Mouse (Mus musculus) embryonic facial prominence, embryonic 10.5 days (tissue): Measurements from ENCODE around the gene Hint3. TPM values are rescaled to one million over a fixed set of nuclear protein-coding genes. Genes with fewer than 3 reads are reported as not detected.

ENCODE experiments used
- DNase-seq: peaks from one replicate; pipeline ENCODE4 v3.0.0-alpha.2; 2017; ENCODE audit warnings: low spot score
- H3K27ac ChIP-seq: fragments of 300-500 bp; sonication (generic); replicated peaks from 2 replicates; pipeline ENCODE4 v1.5.1; 2016; ENCODE audit warnings: mild to moderate bottlenecking
- H3K27me3 ChIP-seq: fragments of 300-500 bp; sonication (generic); replicated peaks from 2 replicates; pipeline ENCODE4 v1.6.1; 2016; ENCODE audit warnings: low read depth, mild to moderate bottlenecking; ENCODE audit not compliant: poor library complexity, severe bottlenecking
- H3K36me3 ChIP-seq: fragments of 300-500 bp; sonication (generic); replicated peaks from 2 replicates; pipeline ENCODE4 v1.6.1; 2016; ENCODE audit warnings: mild to moderate bottlenecking, moderate library complexity
- H3K4me1 ChIP-seq: fragments of 300-500 bp; sonication (generic); 2 replicates; pipeline ENCODE4 v1.6.1; 2016
- H3K4me3 ChIP-seq: fragments of 300-500 bp; sonication (generic); 2 replicates; pipeline ENCODE4 v1.5.1; 2016; ENCODE audit warnings: mild to moderate bottlenecking, moderate library complexity
- H3K9me3 ChIP-seq: fragments of 300-500 bp; sonication (generic); 2 replicates; pipeline ENCODE4 v1.6.1; 2016; ENCODE audit warnings: mild to moderate bottlenecking
- WGBS: fragments of 180-500 bp; shearing (Covaris S2); methylation state at CpG from one replicate; pipeline ENCODE4 v1.1.7; 2016; 5-methylcytosine and 5-hydroxymethylcytosine counted together
- polyA plus RNA-seq: library from polyadenylated mRNA; unstranded; fragments of >200 nt; fragmentation: Nextera tagmentation; extraction: Ambion mirVana; gene quantifications from 2 replicates; pipeline ENCODE4 v1.2.1, GENCODE M21; 2016

Hint3 gene
- polyA plus RNA-seq, 1 experiment from 2014 or later = 14.2 TPM

- DNase-seq = no peak
- 77% methylated on average over 5 of the region's 5 CpGs for WGBS
- Histone ChIP-seq H3K4me1 (no peaks in the 10 kb centered on the region), H3K4me3 (no peak overlapping the region), H3K27me3 (no peaks in the 10 kb centered on the region), H3K9me3 (no peaks in the 10 kb centered on the region), H3K36me3 (no peaks in the 10 kb centered on the region), H3K27ac (no peak overlapping the region)
These were observed 5.0 kb downstream of the Hint3 start for GRCm38 (mm10) chr10:30624161-30625019.

GRCm38 (mm10) chr10:30622928-30623327, 6.5 kb downstream of the Hint3 start:
- H3K4me3 ChIP-seq = no peak overlapping the region
- H3K36me3 ChIP-seq = no peaks in the 10 kb centered on the region
- no peaks in the 10 kb centered on the region; the same call in 1 of the 2 replicates for H3K4me1 ChIP-seq
- H3K27me3 ChIP-seq = no peaks in the 10 kb centered on the region
- DNase-seq = no peak
- H3K27ac ChIP-seq = no peak overlapping the region
- no peaks in the 10 kb centered on the region for H3K9me3 ChIP-seq

- peaks cover 8% of the 10 kb centered on the region for H3K4me1 ChIP-seq
- no peak for DNase-seq
- no peaks in the 10 kb centered on the region for H3K27me3 ChIP-seq
- WGBS = 44% methylated on average over 3 of the region's 3 CpGs
- no peaks in the 10 kb centered on the region for H3K9me3 ChIP-seq
- peak overlapping the region; percentile 78 for H3K4me3 ChIP-seq
- H3K27ac ChIP-seq = peak overlapping the region; percentile 94; the same call in 1 of the 2 replicates
- H3K36me3 ChIP-seq = no peaks in the 10 kb centered on the region
These were observed 10.6 kb downstream of the Hint3 start for GRCm38 (mm10) chr10:30618918-30619210.

GRCm38 (mm10) chr10:30618091-30618917, 11.1 kb downstream of the Hint3 start:
- Histone ChIP-seq H3K36me3 (no peaks in the 10 kb centered on the region), H3K27ac (peak overlapping the region; percentile 94), H3K4me1 (peaks cover 8% of the 10 kb centered on the region), H3K4me3 (peak overlapping the region; percentile 78), H3K27me3 (no peaks in the 10 kb centered on the region), H3K9me3 (no peaks in the 10 kb centered on the region)
- WGBS = under 1% methylated on average over 49 of the region's 49 CpGs
- peak; percentile 97 for DNase-seq

GRCm38 (mm10) chr10:30613039-30613438, 16.4 kb downstream of the Hint3 start:
- Histone ChIP-seq H3K9me3 (no peaks in the 10 kb centered on the region), H3K27me3 (no peaks in the 10 kb centered on the region), H3K36me3 (no peaks in the 10 kb centered on the region), H3K4me3 (no peak overlapping the region), H3K4me1 (peaks cover 8% of the 10 kb centered on the region), H3K27ac (no peak overlapping the region)
- no peak for DNase-seq
- 87% methylated on average over 4 of the region's 4 CpGs for WGBS

GRCm38 (mm10) chr10:30609614-30610013, 19.8 kb downstream of the Hint3 start:
- Histone ChIP-seq H3K4me1 (no peaks in the 10 kb centered on the region), H3K4me3 (no peak overlapping the region), H3K9me3 (no peaks in the 10 kb centered on the region), H3K36me3 (no peaks in the 10 kb centered on the region; the same call in 1 of the 2 replicates), H3K27ac (no peak overlapping the region), H3K27me3 (no peaks in the 10 kb centered on the region)
- no peak for DNase-seq

- H3K4me1 ChIP-seq = no peaks in the 10 kb centered on the region
- no peak overlapping the region for H3K27ac ChIP-seq
- H3K36me3 ChIP-seq = no peaks in the 10 kb centered on the region; the same call in 1 of the 2 replicates
- no peak overlapping the region for H3K4me3 ChIP-seq
- WGBS = 69% methylated on average over 2 of the region's 2 CpGs
- DNase-seq = no peak
- no peaks in the 10 kb centered on the region for H3K9me3 ChIP-seq
- H3K27me3 ChIP-seq = no peaks in the 10 kb centered on the region
These were observed 21.3 kb downstream of the Hint3 start for GRCm38 (mm10) chr10:30608109-30608508.

- H3K9me3 ChIP-seq = no peaks in the 10 kb centered on the region
- peak within 1 kb of the TSS; percentile 88 for H3K4me3 ChIP-seq
- H3K36me3 ChIP-seq = peaks cover 23% of the 10 kb centered on the region
- peaks cover 12% of the 10 kb centered on the region for H3K4me1 ChIP-seq
- peak; percentile 94 for DNase-seq
- under 1% methylated on average over 28 of the region's 28 CpGs for WGBS
- H3K27me3 ChIP-seq = no peaks in the 10 kb centered on the region
- H3K27ac ChIP-seq = peak within 1 kb of the TSS; percentile 95
These were observed 28.9 kb downstream of the Hint3 start, which contains the start of gene Trmt11 for GRCm38 (mm10) chr10:30600542-30600966. Gene Trmt11, minus strand, starts transcription at chr10:30600749.

GRCm38 (mm10) chr10:30600094-30600534, 29.3 kb downstream of the Hint3 start:
- DNase-seq = no peak
- H3K4me1 ChIP-seq = peaks cover 12% of the 10 kb centered on the region
- peak overlapping the region; percentile 88 for H3K4me3 ChIP-seq
- under 1% methylated on average over 27 of the region's 27 CpGs for WGBS
- H3K36me3 ChIP-seq = peaks cover 27% of the 10 kb centered on the region
- peak overlapping the region; percentile 95 for H3K27ac ChIP-seq
- H3K27me3 ChIP-seq = no peaks in the 10 kb centered on the region
- H3K9me3 ChIP-seq = no peaks in the 10 kb centered on the region

GRCm38 (mm10) chr10:30587037-30587436, 42.4 kb downstream of the Hint3 start:
- 80% methylated on average over 5 of the region's 5 CpGs for whole genome bisulfite sequencing
- Histone ChIP-seq H3K4me1 (no peaks in the 10 kb centered on the region), H3K27ac (no peak overlapping the region), H3K9me3 (no peaks in the 10 kb centered on the region), H3K27me3 (no peaks in the 10 kb centered on the region), H3K4me3 (no peak overlapping the region), H3K36me3 (peaks cover 81% of the 10 kb centered on the region)
- DNase-seq = no peak

GRCm38 (mm10) chr10:30585691-30586090, 43.7 kb downstream of the Hint3 start:
- no peak for DNase-seq
- 88% methylated on average over 1 of the region's 1 CpGs for WGBS
- H3K4me1 ChIP-seq = no peaks in the 10 kb centered on the region
- no peaks in the 10 kb centered on the region for H3K9me3 ChIP-seq
- no peak overlapping the region for H3K27ac ChIP-seq
- no peak overlapping the region for H3K4me3 ChIP-seq
- H3K36me3 ChIP-seq = peaks cover 82% of the 10 kb centered on the region
- no peaks in the 10 kb centered on the region for H3K27me3 ChIP-seq

GRCm38 (mm10) chr10:30577670-30578280, 51.7 kb downstream of the Hint3 start:
- no peaks in the 10 kb centered on the region for H3K4me1 ChIP-seq
- no peak overlapping the region for H3K27ac ChIP-seq
- no peak for DNase-seq
- no peak overlapping the region for H3K4me3 ChIP-seq
- no peaks in the 10 kb centered on the region for H3K27me3 ChIP-seq
- 92% methylated on average over 5 of the region's 5 CpGs for WGBS
- H3K36me3 ChIP-seq = peaks cover 47% of the 10 kb centered on the region
- no peaks in the 10 kb centered on the region for H3K9me3 ChIP-seq
